Mouse (Mus musculus) forebrain, embryonic 11.5 days (tissue): ENCODE measurements around the gene Disc1. TPM values are rescaled to one million over a fixed set of nuclear protein-coding genes. Genes with fewer than 3 reads are reported as not detected.

Source experiments
- ATAC-seq: fragments of 200-750 bp; cut with Nextera tagmentation; replicated peaks from 2 replicates; pipeline ENCODE4 v1.8.0; 2017; ENCODE audit warnings: moderate TSS enrichment; ENCODE audit not compliant: low FRiP score
- DNase-seq: peaks from one replicate; pipeline ENCODE4 v3.0.0-alpha.2; 2017; ENCODE audit warnings: low spot score
- H3K27ac ChIP-seq: fragments of 300-500 bp; sonication (generic); 2 replicates; pipeline ENCODE4 v1.5.1; 2014; ENCODE audit warnings: low read depth, low read length
- H3K27me3 ChIP-seq: fragments of 300-500 bp; sonication (generic); 2 replicates; pipeline ENCODE4 v1.6.1; 2014; ENCODE audit warnings: mild to moderate bottlenecking, low read length, mixed read lengths; ENCODE audit not compliant: control insufficient read depth, insufficient read depth
- H3K36me3 ChIP-seq: fragments of 300-500 bp; sonication (generic); 2 replicates; pipeline ENCODE4 v1.6.1; 2014; ENCODE audit warnings: mild to moderate bottlenecking, low read length, moderate library complexity, mixed read lengths; ENCODE audit not compliant: control insufficient read depth, insufficient read depth
- H3K4me1 ChIP-seq: fragments of 300-500 bp; sonication (generic); replicated peaks from 2 replicates; pipeline ENCODE4 v1.6.1; 2014; ENCODE audit warnings: low read length, mixed read lengths; ENCODE audit not compliant: control insufficient read depth, insufficient read depth
- H3K4me2 ChIP-seq: fragments of 300-500 bp; sonication (generic); 2 replicates; pipeline ENCODE4 v1.6.1; 2014; ENCODE audit warnings: low read depth, mild to moderate bottlenecking, low read length, moderate library complexity, mixed read lengths; ENCODE audit not compliant: severe bottlenecking
- H3K4me3 ChIP-seq: fragments of 300-500 bp; sonication (generic); 2 replicates; pipeline ENCODE4 v1.5.1; 2014; ENCODE audit warnings: low read depth, low read length
- H3K9ac ChIP-seq: fragments of 300-500 bp; sonication (generic); 2 replicates; pipeline ENCODE4 v1.6.1; 2014; ENCODE audit warnings: low read length
- H3K9me3 ChIP-seq: fragments of 300-500 bp; sonication (generic); 2 replicates; pipeline ENCODE4 v1.6.1; 2016; ENCODE audit warnings: low read length, mixed read lengths; ENCODE audit not compliant: control insufficient read depth
- WGBS: fragments of 180-500 bp; shearing (Covaris S2); extraction: QIAGEN DNeasy Blood & Tissue Kit; methylation state at CpG from one replicate; pipeline ENCODE4 v1.1.7; 2014; 5-methylcytosine and 5-hydroxymethylcytosine counted together
- polyA plus RNA-seq: library from polyadenylated mRNA; unstranded; fragments of >200 nt; fragmentation: Nextera tagmentation; extraction: Ambion mirVana; gene quantifications from 2 replicates; pipeline ENCODE4 v1.2.1, GENCODE M21; 2014

The Disc1 gene
- polyA plus RNA-seq, 1 experiment from 2014 or later = 1.3 TPM

GRCm38 (mm10) chr8:125052026-125052425 is 2.0 kb upstream of the Disc1 start:
- DNase-seq (peak; percentile 87), ATAC-seq (no peak)
- H3K4me3 ChIP-seq = no peak overlapping the region
- 49% methylated on average over 2 of the region's 2 CpGs for WGBS
- no peak overlapping the region for H3K27ac ChIP-seq
- no peaks in the 10 kb centered on the region for H3K36me3 ChIP-seq
- no peak overlapping the region for H3K9ac ChIP-seq
- H3K27me3 ChIP-seq = peaks cover 36% of the 10 kb centered on the region
- H3K4me2 ChIP-seq = no peak overlapping the region
- no peaks in the 10 kb centered on the region; the same call in 1 of the 2 replicates for H3K9me3 ChIP-seq
- peaks cover 4% of the 10 kb centered on the region for H3K4me1 ChIP-seq

DNA sequence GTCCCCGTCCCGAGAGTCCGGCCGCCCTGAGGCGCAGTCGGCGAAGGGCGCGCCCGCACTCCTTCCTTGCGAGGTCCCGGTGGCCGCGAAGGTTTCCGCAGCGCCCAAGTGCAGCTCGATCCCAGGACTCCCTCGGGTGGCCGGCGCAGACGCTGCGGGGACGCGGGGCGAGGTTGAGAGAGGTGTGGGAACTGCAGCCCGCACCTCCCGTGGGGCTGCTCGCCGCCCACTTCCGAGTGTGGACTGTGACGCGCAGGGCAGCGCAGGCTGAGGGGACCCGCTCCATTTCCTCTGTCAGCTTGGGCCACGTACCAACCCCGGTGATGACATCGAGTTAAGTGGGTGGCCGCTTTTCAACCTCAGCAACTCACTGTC is 428 bp downstream of the Disc1 start:
- Histone ChIP-seq H3K4me1 (peaks cover 4% of the 10 kb centered on the region), H3K27ac (no peak overlapping the region), H3K4me2 (peak overlapping the region; percentile 84), H3K9ac (peak overlapping the region; percentile 29), H3K9me3 (no peaks in the 10 kb centered on the region; the same call in 1 of the 2 replicates), H3K36me3 (no peaks in the 10 kb centered on the region), H3K27me3 (peaks cover 36% of the 10 kb centered on the region), H3K4me3 (peak overlapping the region; percentile 47)
- under 1% methylated on average over 38 of the region's 38 CpGs for WGBS
- ATAC-seq (no peak), DNase-seq (peak; percentile 63)

GRCm38 (mm10) chr8:125060904-125061303 is 6.9 kb downstream of the Disc1 start:
- H3K9me3 ChIP-seq = no peaks in the 10 kb centered on the region
- no peak overlapping the region for H3K4me3 ChIP-seq
- H3K9ac ChIP-seq = no peak overlapping the region
- H3K4me1 ChIP-seq = no peaks in the 10 kb centered on the region
- 87% methylated on average over 8 of the region's 8 CpGs for WGBS
- H3K27ac ChIP-seq = no peak overlapping the region
- ATAC-seq = no peak
- DNase-seq = no peak
- H3K36me3 ChIP-seq = no peaks in the 10 kb centered on the region
- H3K4me2 ChIP-seq = no peak overlapping the region
- H3K27me3 ChIP-seq = no peaks in the 10 kb centered on the region

DNA sequence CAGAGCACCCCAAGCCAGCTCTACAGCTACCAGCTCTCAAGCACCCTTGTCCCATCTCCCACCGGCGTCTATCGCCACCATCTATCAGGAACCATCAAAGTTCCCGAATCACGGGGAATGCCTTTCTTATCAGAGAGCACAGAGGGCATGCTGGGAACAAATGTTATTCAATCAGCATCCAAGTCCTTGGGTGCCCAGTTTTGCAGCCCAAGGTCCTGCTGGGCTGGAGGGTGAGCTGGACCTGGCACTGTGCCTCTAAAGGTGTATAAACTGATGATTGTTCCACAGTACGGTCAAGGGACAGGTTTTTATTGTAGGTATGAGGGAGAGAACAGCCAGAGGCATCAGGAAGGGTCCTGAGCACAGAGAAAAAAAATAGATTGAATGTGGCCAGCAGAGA is 11.6 kb downstream of the Disc1 start:
- ATAC-seq = no peak
- H3K4me2 ChIP-seq = no peak overlapping the region
- H3K4me1 ChIP-seq = no peaks in the 10 kb centered on the region
- no peaks in the 10 kb centered on the region for H3K27me3 ChIP-seq
- no peaks in the 10 kb centered on the region for H3K36me3 ChIP-seq
- no peaks in the 10 kb centered on the region for H3K9me3 ChIP-seq
- no peak overlapping the region for H3K4me3 ChIP-seq
- no peak overlapping the region for H3K9ac ChIP-seq
- WGBS = 88% methylated on average over 6 of the region's 6 CpGs
- no peak overlapping the region for H3K27ac ChIP-seq
- DNase-seq = no peak

DNA sequence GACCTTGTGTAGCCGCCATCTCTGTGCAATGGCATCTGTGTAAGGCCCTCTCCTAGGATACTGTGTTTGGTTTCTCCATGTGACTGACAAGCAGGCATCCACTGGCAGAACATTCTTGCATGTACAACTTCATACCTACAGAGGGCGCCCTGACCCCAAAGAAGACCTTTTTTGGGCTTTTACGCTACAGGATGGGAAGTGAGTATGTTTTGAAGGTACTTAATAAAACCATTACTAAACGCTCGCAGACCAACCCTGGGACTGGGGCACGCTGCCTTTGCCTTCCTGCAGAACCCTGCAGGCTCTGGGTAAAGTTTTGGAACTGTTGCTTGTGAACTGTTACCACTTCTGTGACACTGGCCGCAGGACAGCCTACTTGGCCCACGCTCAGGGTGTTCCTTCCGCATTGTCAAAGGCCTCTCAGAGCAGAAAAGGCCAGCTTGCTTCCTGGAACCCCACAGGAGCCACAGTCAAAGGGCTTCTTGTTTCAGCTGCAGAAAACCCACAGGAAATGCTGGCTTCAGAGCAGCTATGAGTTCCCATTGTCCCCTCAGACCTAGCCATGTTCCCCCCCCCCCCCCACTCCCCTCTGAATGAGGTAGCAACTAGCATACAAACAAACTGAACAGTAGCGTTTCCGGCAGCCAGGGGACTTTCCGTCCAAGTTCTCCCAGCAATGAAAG is 13.1 kb downstream of the Disc1 start:
- Histone ChIP-seq H3K9ac (no peak overlapping the region), H3K27me3 (no peaks in the 10 kb centered on the region), H3K27ac (no peak overlapping the region), H3K4me2 (no peak overlapping the region), H3K4me1 (no peaks in the 10 kb centered on the region), H3K4me3 (no peak overlapping the region), H3K36me3 (no peaks in the 10 kb centered on the region), H3K9me3 (no peaks in the 10 kb centered on the region)
- ATAC-seq (no peak), DNase-seq (peak; percentile 66)
- WGBS = 42% methylated on average over 12 of the region's 12 CpGs

GRCm38 (mm10) chr8:125067596-125067960 is 13.6 kb downstream of the Disc1 start:
- 0 out of 2 replicates have a peak, but pooled peaks have one; percentile 12 for ATAC-seq
- no peaks in the 10 kb centered on the region for H3K27me3 ChIP-seq
- no peak overlapping the region for H3K9ac ChIP-seq
- 79% methylated on average over 9 of the region's 9 CpGs for WGBS
- H3K4me3 ChIP-seq = no peak overlapping the region
- no peak overlapping the region for H3K27ac ChIP-seq
- no peak overlapping the region for H3K4me2 ChIP-seq
- no peaks in the 10 kb centered on the region for H3K4me1 ChIP-seq
- H3K36me3 ChIP-seq = no peaks in the 10 kb centered on the region
- H3K9me3 ChIP-seq = no peaks in the 10 kb centered on the region
- DNase-seq = no peak

GRCm38 (mm10) chr8:125068146-125068905 is 14.3 kb downstream of the Disc1 start:
- 89% methylated on average over 6 of the region's 6 CpGs for WGBS
- Histone ChIP-seq H3K4me3 (no peak overlapping the region), H3K9ac (no peak overlapping the region), H3K27ac (no peak overlapping the region), H3K36me3 (no peaks in the 10 kb centered on the region), H3K4me2 (no peak overlapping the region), H3K27me3 (no peaks in the 10 kb centered on the region), H3K9me3 (no peaks in the 10 kb centered on the region), H3K4me1 (no peaks in the 10 kb centered on the region)
- DNase-seq (no peak), ATAC-seq (no peak)

DNA sequence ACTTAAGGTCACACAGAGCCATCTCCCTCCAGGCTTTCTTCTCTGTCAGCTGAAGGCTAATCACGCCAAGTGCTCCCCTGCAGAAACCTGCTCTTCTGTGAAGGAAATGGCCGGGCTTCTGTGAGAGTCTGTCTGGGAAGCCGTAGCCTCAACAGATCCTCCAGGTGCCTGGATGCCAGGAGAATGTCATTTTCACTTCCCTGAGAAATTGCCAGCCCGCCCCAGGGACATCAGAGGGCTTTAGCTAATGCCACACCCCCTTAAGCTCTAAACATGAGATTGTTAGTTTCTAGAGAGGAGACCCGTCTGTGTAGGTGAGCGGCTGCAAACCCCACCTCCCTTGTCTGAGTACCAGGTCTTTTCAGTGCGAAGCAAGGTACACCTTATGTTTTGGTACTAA is 15.3 kb downstream of the Disc1 start:
- 84% methylated on average over 7 of the region's 7 CpGs for WGBS
- Histone ChIP-seq H3K4me3 (no peak overlapping the region), H3K9me3 (no peaks in the 10 kb centered on the region), H3K27ac (no peak overlapping the region), H3K36me3 (no peaks in the 10 kb centered on the region), H3K4me1 (no peaks in the 10 kb centered on the region), H3K9ac (no peak overlapping the region), H3K4me2 (no peak overlapping the region), H3K27me3 (no peaks in the 10 kb centered on the region)
- DNase-seq (no peak), ATAC-seq (no peak)

- H3K4me1 ChIP-seq = no peaks in the 10 kb centered on the region
These were observed 15.7 kb downstream of the Disc1 start for GRCm38 (mm10) chr8:125069733-125070132.

More at GRCm38 (mm10) chr8:125069733-125070132, 15.7 kb downstream of the Disc1 start:
- Histone ChIP-seq H3K27ac (no peak overlapping the region), H3K9me3 (no peaks in the 10 kb centered on the region), H3K27me3 (no peaks in the 10 kb centered on the region), H3K9ac (no peak overlapping the region), H3K4me3 (no peak overlapping the region), H3K4me2 (no peak overlapping the region), H3K36me3 (no peaks in the 10 kb centered on the region)
- no peak for ATAC-seq
- no peak for DNase-seq
- WGBS = 70% methylated on average over 6 of the region's 6 CpGs
